Mouse (Mus musculus) heart, adult 9 months (tissue): ENCODE results near the gene Zfp553.

Experiments used
- DNase-seq, 2 experiments: peaks; one replicate each; pipeline ENCODE4 v3.0.0; 2022; ENCODE audit warnings: low spot score in 2 of 2

Gene Zfp553

GRCm38 (mm10) chr7:127232622-127233367 lies at the start of gene Zfp553, which contains the start of gene Sept1:
Gene Zfp553, plus strand, starts transcription at chr7:127233061.
Gene Sept1, minus strand, starts transcription at chr7:127233130.
- peak; percentile 82 for DNase-seq

GRCm38 (mm10) chr7:127183345-127183744 lies 49.5 kb upstream of the Zfp553 start:
- DNase-seq, result no peak

- no peak for DNase-seq
These were observed 49.0 kb upstream of the Zfp553 start for GRCm38 (mm10) chr7:127183828-127184227.

- DNase-seq, result no peak
These were observed 48.1 kb upstream of the Zfp553 start for GRCm38 (mm10) chr7:127184720-127185119.

- DNase-seq, result no peak
These were observed 47.3 kb upstream of the Zfp553 start for GRCm38 (mm10) chr7:127185601-127186000.

- no peak for DNase-seq
These were observed 45.5 kb upstream of the Zfp553 start for GRCm38 (mm10) chr7:127187351-127187750.

- no peak for DNase-seq
These were observed 44.3 kb upstream of the Zfp553 start for GRCm38 (mm10) chr7:127188305-127189276.

GRCm38 (mm10) chr7:127190672-127191071 lies 42.2 kb upstream of the Zfp553 start:
- no peak for DNase-seq

GRCm38 (mm10) chr7:127192989-127193388 lies 39.9 kb upstream of the Zfp553 start:
- DNase-seq, result no peak

- no peak for DNase-seq
These were observed 38.7 kb upstream of the Zfp553 start for GRCm38 (mm10) chr7:127194011-127194632.

- no peak for DNase-seq
These were observed 38.2 kb upstream of the Zfp553 start for GRCm38 (mm10) chr7:127194633-127195029.

- DNase-seq, result peak; percentile 95 to 97
These were observed 37.1 kb upstream of the Zfp553 start, which contains the start of gene Cd2bp2 for GRCm38 (mm10) chr7:127195544-127196295. Gene Cd2bp2, minus strand, starts transcription at chr7:127196050.

- DNase-seq, result no peak
These were observed 36.4 kb upstream of the Zfp553 start for GRCm38 (mm10) chr7:127196484-127196883.

GRCm38 (mm10) chr7:127206606-127207005 lies 26.3 kb upstream of the Zfp553 start:
- DNase-seq, result no peak

GRCm38 (mm10) chr7:127207374-127208294 lies 25.2 kb upstream of the Zfp553 start:
- peak in 1 of 2 experiments; percentile 42 for DNase-seq

- DNase-seq, result no peak
These were observed 24.6 kb upstream of the Zfp553 start, which contains the start of gene Tbc1d10b for GRCm38 (mm10) chr7:127208295-127208552. Gene Tbc1d10b, minus strand, starts transcription at chr7:127208468.

- peak; percentile 97 to 100 for DNase-seq
These were observed 24.1 kb upstream of the Zfp553 start, which contains the start of gene Mylpf for GRCm38 (mm10) chr7:127208553-127209438. Gene Mylpf, plus strand, starts transcription at chr7:127208890.

GRCm38 (mm10) chr7:127209851-127210250 lies 23.0 kb upstream of the Zfp553 start:
- no peak for DNase-seq

GRCm38 (mm10) chr7:127210266-127210665 lies 22.6 kb upstream of the Zfp553 start:
- DNase-seq, result no peak
